In genomic region chr2:58906814-58907516, GRCm38 (mm10) we compare ENCODE assay signal across 8 mouse cellular contexts. TPM values are rescaled to one million over a fixed set of nuclear protein-coding genes. Genes with fewer than 3 reads are reported as not detected.
A peak's percentile ranks its signal among the peaks of the same experiment; 100 is the strongest.
DNase-seq lines count a peak whose midpoint lies in the region; ATAC-seq lines count a peak whose summit lies in the region.

No protein-coding gene starts in this region.

- H3K27ac ChIP-seq in hindbrain, embryonic 14.5 days = no peak overlapping the region
- H3K27ac ChIP-seq in midbrain, embryonic 16.5 days (ENCODE audit: low read length) = no peak overlapping the region

- peak overlapping the region; percentile 32 for H3K4me2 ChIP-seq in hindbrain, embryonic 14.5 days (replicated peaks)
- H3K4me2 ChIP-seq in midbrain, embryonic 16.5 days (ENCODE audit: low read length) = peak overlapping the region; percentile 12; the same call in 1 of the 2 replicates

- intact Hi-C loops in heart, postnatal 25 days (cut with DNase I) = no loop called here

- DNase-seq in heart, adult 18-20 months = peak; percentile 1 to 5
- DNase-seq in heart, postnatal 25 days (ENCODE audit: low spot score) = no peak
- DNase-seq in embryo, embryonic 10.5 days (ENCODE audit: low spot score) = peak; percentile 19
- peak; percentile 35 for DNase-seq in hindbrain, embryonic 14.5 days (ENCODE audit: low spot score)
- no peak for DNase-seq in urinary bladder, adult 2 months (ENCODE audit: low spot score)
- no peak for DNase-seq in Muller cell, postnatal 12 days (ENCODE audit: inconsistent ontology term)

- WGBS in hindbrain, embryonic 14.5 days = 31% methylated on average over 14 of the region's 14 CpGs
- WGBS in midbrain, embryonic 16.5 days = 33% methylated on average over 14 of the region's 14 CpGs

- peaks cover 6% of the 10 kb centered on the region; the same call in 1 of the 2 replicates for H3K4me1 ChIP-seq in hindbrain, embryonic 14.5 days (replicated peaks; ENCODE audit: control insufficient read depth, insufficient read depth, low read length)
- H3K4me1 ChIP-seq in midbrain, embryonic 16.5 days (ENCODE audit: control insufficient read depth, insufficient read depth, low read length) = no peaks in the 10 kb centered on the region

- H3K27me3 ChIP-seq in hindbrain, embryonic 14.5 days (ENCODE audit: control insufficient read depth, insufficient read depth, low read length) = 0 out of 2 replicates have a peak, but pooled peaks cover 3% of the 10 kb centered on the region
- H3K27me3 ChIP-seq in midbrain, embryonic 16.5 days (ENCODE audit: control insufficient read depth, insufficient read depth, low read depth, low read length) = no peaks in the 10 kb centered on the region

- H3K36me3 ChIP-seq in hindbrain, embryonic 14.5 days (replicated peaks; ENCODE audit: control insufficient read depth, insufficient read depth) = no peaks in the 10 kb centered on the region
- H3K36me3 ChIP-seq in midbrain, embryonic 16.5 days (ENCODE audit: control insufficient read depth, insufficient read depth, low read length) = no peaks in the 10 kb centered on the region

- no peaks in the 10 kb centered on the region for H3K9me3 ChIP-seq in hindbrain, embryonic 14.5 days (ENCODE audit: control insufficient read depth, low read length)
- H3K9me3 ChIP-seq in midbrain, embryonic 16.5 days (replicated peaks; ENCODE audit: control insufficient read depth, low read length, poor library complexity, severe bottlenecking) = no peaks in the 10 kb centered on the region

- H3K9ac ChIP-seq in hindbrain, embryonic 14.5 days = no peak overlapping the region
- no peak overlapping the region for H3K9ac ChIP-seq in midbrain, embryonic 16.5 days (ENCODE audit: low read depth, low read length)

- no peak for ATAC-seq in hindbrain, embryonic 14.5 days (ENCODE audit: low FRiP score)
- ATAC-seq in midbrain, embryonic 16.5 days = no peak
- no peak for ATAC-seq in erythroblast, adult 5-6 weeks (replicated peaks; ENCODE audit: low FRiP score, poor library complexity, severe bottlenecking)

- H3K4me3 ChIP-seq in hindbrain, embryonic 14.5 days (replicated peaks; ENCODE audit: low read length) = no peak overlapping the region
- H3K4me3 ChIP-seq in midbrain, embryonic 16.5 days (ENCODE audit: low read depth, low read length) = no peak overlapping the region

RNA-seq across cellular contexts. Expression of gene Gm11099, which starts 47.7 kb away (rescaled TPM):
- not detected for total RNA-seq in heart, adult 18-20 months (2021)
- not detected for total RNA-seq in heart, postnatal 25 days (2021)
- not detected in 2 replicates for polyA plus RNA-seq in hindbrain, embryonic 14.5 days (2014; fragmentation: Nextera tagmentation; extraction: Ambion mirVana)
- polyA plus RNA-seq in midbrain, embryonic 16.5 days (2015; fragmentation: Nextera tagmentation; extraction: Ambion mirVana) = not detected in 2 replicates
- not detected in 2 replicates for total RNA-seq in erythroblast, adult 5-6 weeks (2015; ENCODE audit: low replicate concordance)
- not detected in 2 replicates for total RNA-seq in erythroblast, adult 5-6 weeks (2017; ENCODE audit: low replicate concordance)
- polyA plus RNA-seq in urinary bladder, adult 2 months (2012; rRNA removed) = not detected in 2 replicates

Comparison
In these comparisons a context has a peak if more than half of its experiments do, and no peak if none do; other contexts are left out.
1. DNase-seq: peak in heart, adult 18-20 months (2 of 2), embryo, embryonic 10.5 days (single experiment) and hindbrain, embryonic 14.5 days (single experiment); none in heart, postnatal 25 days (single experiment), urinary bladder, adult 2 months (single experiment) and Muller cell, postnatal 12 days (single experiment).